Mouse (Mus musculus) myocyte (in vitro differentiated cells): ENCODE results near the gene Csmd2.

Experiments used
- CEBPB ChIP-seq: IDR thresholded peaks from 2 replicates; pipeline ENCODE4 v1.6.1; 2011; ENCODE audit warnings: mild to moderate bottlenecking, moderate library complexity; ENCODE audit not compliant: poor library complexity, insufficient read depth, severe bottlenecking
- E2F4 ChIP-seq: IDR thresholded peaks from one replicate; pipeline ENCODE4 v1.6.1; 2011; ENCODE audit warnings: mild to moderate bottlenecking, control low read depth, moderate library complexity; ENCODE audit not compliant: insufficient read depth
- MAX ChIP-seq: IDR thresholded peaks from one replicate; pipeline ENCODE4 v1.6.1; 2011; ENCODE audit warnings: low read depth, mild to moderate bottlenecking, control low read depth
- MYOD1 ChIP-seq, 3 experiments: IDR thresholded peaks; one replicate each; pipeline ENCODE4 v1.6.1; 2011; ENCODE audit warnings: control low read depth in 2 of 3, low read depth in 2 of 3, mild to moderate bottlenecking in 2 of 3, moderate library complexity in 1 of 3; ENCODE audit not compliant: insufficient read length in 2 of 3, control insufficient read depth in 1 of 3
- POLR2A ChIP-seq: IDR thresholded peaks from one replicate; pipeline ENCODE4 v1.6.1; 2011; ENCODE audit warnings: low read depth, mild to moderate bottlenecking, control low read depth, moderate library complexity; ENCODE audit not compliant: insufficient read length
- TCF12 ChIP-seq: IDR thresholded peaks from one replicate; pipeline ENCODE4 v1.6.1; 2011; ENCODE audit warnings: mild to moderate bottlenecking, control low read depth; ENCODE audit not compliant: poor library complexity, insufficient read depth, severe bottlenecking

DNA sequence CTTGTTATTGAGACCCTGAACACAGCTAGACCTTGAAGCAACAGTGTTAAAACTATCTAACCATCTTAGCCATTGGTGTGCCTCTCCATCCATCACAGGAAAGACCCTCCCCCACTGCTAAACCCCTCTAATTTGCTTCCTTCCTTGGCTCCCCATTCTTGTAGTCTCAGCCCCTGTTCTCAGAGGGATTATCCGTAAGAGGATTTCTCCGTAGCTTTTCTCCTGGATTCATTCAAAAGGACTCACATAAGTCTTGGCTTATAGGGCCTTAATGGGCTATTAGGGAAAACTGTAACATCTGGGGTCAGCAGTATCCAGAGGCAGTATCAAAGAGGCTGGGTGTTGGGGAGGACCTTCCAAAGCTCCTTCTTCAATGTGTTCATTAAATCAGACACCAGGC, 152.3 kb downstream of the Csmd2 start:
- TF ChIP-seq MAX = no peak
- no peak for TF ChIP-seq POLR2A
- TF ChIP-seq E2F4 = no peak
- TF ChIP-seq MYOD1 (IDR thresholded peaks at IDR 0.05; ENCODE audit: control insufficient read depth in 1 of 3, insufficient read length in 2 of 3, low read depth in 2 of 3) = no peak
- no peak for TF ChIP-seq TCF12
- TF ChIP-seq CEBPB = no peak
